Mouse (Mus musculus) CD8-positive naive resting alpha-beta T cell, adult 2 months (primary cell): ENCODE measurements around the gene Raver1.

Experiments used
- DNase-seq, 2 experiments: peaks; one replicate each; pipeline ENCODE4 v3.0.0; 2022; ENCODE audit warnings: low read depth in 2 of 2, low spot score in 2 of 2

Gene Raver1

GRCm38 (mm10) chr9:21043563-21043962 lies 48.2 kb downstream of the Raver1 start:
- DNase-seq: no peak

DNA sequence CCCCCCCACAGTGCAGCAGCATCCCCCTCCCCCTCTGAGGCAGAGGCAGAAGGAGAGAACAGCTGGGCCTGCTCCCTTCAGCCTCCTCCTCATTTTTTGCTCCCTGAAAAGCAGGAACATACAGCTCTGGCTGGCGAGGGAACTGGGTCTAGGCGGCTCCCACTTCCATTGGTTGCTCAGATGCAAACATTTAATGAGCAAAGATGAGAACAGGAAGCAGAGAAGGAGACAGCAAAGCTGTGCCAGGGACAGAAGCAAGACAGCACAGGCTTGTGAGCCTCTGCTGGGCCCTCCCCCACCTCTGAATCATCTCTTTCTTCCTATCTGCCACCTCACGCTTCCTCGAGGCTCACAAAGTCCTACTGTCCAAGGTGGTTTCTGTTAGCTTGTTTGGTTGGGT lies 50.5 kb downstream of the Raver1 start:
- no peak for DNase-seq

- no peak for DNase-seq
Measured at GRCm38 (mm10) chr9:21039779-21040178, 52.0 kb downstream of the Raver1 start.

DNA sequence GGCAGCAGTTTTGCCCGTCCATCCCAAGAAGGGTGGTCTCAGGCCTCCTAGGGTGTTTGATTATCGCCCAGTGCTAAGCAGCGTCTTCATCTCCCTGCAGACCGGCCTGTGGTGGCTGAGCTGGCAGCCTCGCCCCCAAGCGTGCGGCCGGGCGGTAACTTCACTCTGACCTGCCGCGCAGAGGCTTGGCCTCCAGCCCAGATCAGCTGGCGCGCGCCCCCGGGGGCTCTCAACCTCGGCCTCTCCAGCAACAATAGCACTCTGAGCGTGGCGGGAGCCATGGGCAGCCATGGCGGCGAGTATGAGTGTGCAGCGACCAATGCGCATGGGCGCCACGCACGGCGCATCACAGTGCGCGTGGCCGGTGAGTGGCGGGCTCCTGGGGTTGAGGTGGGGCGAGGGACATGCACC lies 54.3 kb downstream of the Raver1 start:
- DNase-seq: no peak

DNA sequence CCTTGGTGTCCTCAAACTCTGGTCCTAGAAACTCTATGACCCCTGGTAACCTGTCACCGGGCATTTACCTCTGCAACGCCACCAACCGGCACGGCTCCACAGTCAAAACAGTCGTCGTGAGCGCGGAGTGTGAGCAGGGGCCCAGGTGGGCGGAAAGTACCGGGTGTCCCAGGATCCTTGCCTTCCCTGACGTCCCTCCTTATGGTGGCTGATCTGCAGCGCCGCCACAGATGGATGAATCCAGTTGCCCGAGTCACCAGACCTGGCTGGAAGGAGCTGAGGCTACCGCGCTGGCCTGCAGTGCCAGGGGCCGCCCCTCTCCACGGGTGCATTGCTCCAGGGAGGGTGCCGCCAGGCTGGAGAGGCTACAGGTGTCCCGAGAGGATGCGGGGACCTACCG lies 55.1 kb downstream of the Raver1 start:
- DNase-seq: no peak

DNA sequence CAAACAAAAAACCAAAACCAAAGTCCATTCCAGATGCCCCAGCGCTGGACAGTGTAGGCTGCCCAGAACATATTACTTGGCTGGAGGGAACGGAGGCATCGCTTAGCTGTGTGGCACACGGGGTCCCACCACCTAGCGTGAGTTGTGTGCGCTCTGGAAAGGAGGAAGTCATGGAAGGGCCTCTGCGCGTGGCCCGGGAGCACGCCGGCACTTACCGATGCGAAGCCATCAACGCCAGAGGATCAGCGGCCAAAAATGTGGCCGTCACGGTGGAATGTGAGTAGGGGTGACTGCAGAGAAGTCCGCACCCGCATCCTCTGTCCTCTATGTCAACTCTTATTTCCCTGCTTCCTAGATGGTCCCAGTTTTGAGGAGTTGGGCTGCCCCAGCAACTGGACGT lies 55.6 kb downstream of the Raver1 start:
- DNase-seq: no peak

GRCm38 (mm10) chr9:21035586-21035985 lies 56.2 kb downstream of the Raver1 start:
- no peak for DNase-seq

DNA sequence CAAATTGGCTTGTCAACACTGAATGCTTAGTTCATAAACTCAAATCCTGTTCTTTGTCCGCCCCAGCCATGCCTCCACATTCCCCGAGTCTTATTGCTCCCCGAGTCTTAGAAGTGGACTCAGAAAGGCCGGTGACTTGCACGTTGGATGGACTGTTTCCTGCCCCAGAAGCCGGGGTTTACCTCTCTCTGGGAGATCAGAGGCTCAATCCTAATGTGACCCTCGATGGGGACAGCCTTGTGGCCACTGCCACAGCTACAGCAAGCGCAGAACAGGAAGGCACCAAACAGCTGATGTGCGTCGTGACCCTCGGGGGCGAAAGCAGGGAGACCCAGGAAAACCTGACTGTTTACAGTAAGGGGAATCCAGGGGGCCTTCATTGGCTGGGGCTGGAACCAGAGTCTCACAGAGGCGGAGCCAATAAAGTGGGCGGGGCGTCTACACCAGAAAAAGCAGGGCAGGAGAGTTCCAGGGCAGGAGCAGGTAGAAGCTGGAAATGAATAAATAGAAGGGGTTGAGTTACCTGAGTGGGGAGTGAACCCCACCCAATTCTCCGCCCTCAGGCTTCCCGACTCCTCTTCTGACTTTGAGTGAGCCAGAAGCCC lies 57.2 kb downstream of the Raver1 start:
- DNase-seq: no peak

DNA sequence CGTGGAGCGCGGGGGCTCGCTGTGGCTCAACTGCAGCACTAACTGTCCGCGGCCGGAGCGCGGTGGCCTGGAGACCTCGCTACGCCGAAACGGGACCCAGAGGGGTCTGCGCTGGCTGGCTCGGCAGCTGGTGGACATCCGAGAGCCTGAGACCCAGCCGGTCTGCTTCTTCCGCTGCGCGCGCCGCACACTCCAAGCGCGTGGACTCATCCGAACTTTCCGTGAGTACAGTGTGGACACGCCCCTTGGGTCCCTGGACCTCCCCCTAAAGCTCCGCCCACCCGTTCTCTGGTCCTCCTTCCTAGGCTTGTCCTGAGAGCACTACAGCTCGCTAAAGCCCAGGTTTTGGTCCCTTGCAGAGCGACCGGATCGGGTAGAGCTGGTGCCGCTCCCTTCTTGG lies 58.7 kb downstream of the Raver1 start:
- DNase-seq: peak; percentile 65 to 82

GRCm38 (mm10) chr9:21032491-21032890 lies 59.3 kb downstream of the Raver1 start:
- DNase-seq: no peak

GRCm38 (mm10) chr9:21031896-21032351 lies 59.9 kb downstream of the Raver1 start, which contains the start of gene Icam5:
Gene Icam5 (plus strand): TSS chr9:21032073.
- peak in 1 of 2 experiments; percentile 32 for DNase-seq

GRCm38 (mm10) chr9:21031251-21031895 lies 60.4 kb downstream of the Raver1 start:
- peak in 1 of 2 experiments; percentile 60 for DNase-seq

- DNase-seq: peak; percentile 80 to 89
Measured at GRCm38 (mm10) chr9:21030781-21031250, 61.0 kb downstream of the Raver1 start.

DNA sequence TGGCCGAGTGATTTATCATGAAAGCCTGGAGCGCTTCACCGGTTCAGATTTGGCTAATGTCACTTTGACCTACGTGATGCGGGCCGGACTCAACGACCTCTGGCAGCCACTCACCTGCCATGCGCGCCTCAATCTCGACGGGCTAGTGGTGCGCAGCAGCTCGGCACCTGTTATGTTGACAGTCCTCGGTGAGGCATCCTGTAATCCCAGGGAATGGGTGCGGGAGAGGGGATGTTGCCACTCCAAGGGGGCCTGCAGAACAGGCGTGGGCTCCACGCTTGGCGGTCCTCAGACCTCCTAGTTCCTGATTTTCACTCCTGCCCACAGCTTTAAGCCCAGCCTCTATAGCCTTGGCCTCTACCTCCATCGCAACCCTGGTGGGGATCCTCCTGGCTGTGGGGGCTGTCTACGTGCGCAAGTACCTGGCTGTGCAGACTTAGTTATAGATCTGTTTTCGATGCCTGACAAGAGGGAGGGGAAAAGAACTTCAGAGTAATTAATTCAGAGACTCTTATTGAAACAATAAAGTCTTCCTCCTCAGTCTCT lies 61.7 kb downstream of the Raver1 start:
- peak in 1 of 2 experiments; percentile 26 for DNase-seq

- peak; percentile 68 to 72 for DNase-seq
Measured at GRCm38 (mm10) chr9:21029291-21030054, 62.3 kb downstream of the Raver1 start, which contains the start of gene Icam4. Gene Icam4 (plus strand): TSS chr9:21029373.

DNA sequence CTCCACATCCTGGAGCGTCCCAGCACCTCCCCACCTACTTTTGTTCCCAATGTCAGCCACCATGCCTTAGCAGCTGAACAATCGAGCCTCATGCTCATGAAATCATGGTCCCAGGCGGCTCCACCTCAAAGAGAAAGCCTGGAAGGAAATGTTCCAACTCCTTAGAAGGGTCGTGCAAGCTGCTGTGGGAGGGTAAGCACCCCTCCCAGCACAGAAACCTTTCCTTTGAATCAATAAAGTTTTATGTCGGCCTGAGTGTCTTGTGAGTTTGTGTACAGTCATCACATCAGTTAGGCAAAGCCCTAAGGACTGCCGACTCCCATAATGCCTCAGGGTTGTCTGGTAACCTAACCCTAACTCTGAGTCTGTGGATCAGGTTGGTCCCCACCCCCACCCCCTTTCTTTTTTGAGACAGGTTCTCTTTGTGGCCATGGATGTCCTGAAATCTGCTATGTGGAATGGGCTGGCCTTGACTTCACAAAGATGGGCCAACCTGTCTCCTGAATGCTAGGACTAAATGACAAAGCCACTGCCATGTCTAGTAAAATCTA lies 63.2 kb downstream of the Raver1 start:
- no peak for DNase-seq

GRCm38 (mm10) chr9:21027774-21028290 lies 64.0 kb downstream of the Raver1 start:
- no peak for DNase-seq

- DNase-seq: no peak
Measured at GRCm38 (mm10) chr9:21026849-21027248, 65.0 kb downstream of the Raver1 start.

- no peak for DNase-seq
Measured at GRCm38 (mm10) chr9:21025258-21025810, 66.5 kb downstream of the Raver1 start.
